Mouse (Mus musculus) liver, embryonic 15.5 days (tissue): ENCODE measurements around the gene Elmo1. TPM values are rescaled to one million over a fixed set of nuclear protein-coding genes. Genes with fewer than 3 reads are reported as not detected.

Experiments used
- ATAC-seq: fragments of 200-750 bp; cut with Nextera tagmentation; 2 replicates; pipeline ENCODE4 v1.8.0; 2017; ENCODE audit warnings: moderate number of reproducible peaks, mild to moderate bottlenecking, moderate library complexity; ENCODE audit not compliant: insufficient read depth
- H3K27ac ChIP-seq: fragments of 300-500 bp; sonication (generic); replicated peaks from 2 replicates; pipeline ENCODE4 v1.5.1; 2015; ENCODE audit warnings: mild to moderate bottlenecking, inconsistent platforms
- H3K27me3 ChIP-seq: fragments of 300-500 bp; sonication (generic); 2 replicates; pipeline ENCODE4 v1.6.1; 2015; ENCODE audit warnings: mild to moderate bottlenecking, inconsistent platforms
- H3K36me3 ChIP-seq: fragments of 300-500 bp; sonication (generic); replicated peaks from 2 replicates; pipeline ENCODE4 v1.6.1; 2015; ENCODE audit warnings: moderate library complexity, mild to moderate bottlenecking, inconsistent platforms
- H3K4me1 ChIP-seq: fragments of 300-500 bp; sonication (generic); replicated peaks from 2 replicates; pipeline ENCODE4 v1.6.1; 2015; ENCODE audit warnings: inconsistent platforms
- H3K4me2 ChIP-seq: fragments of 300-500 bp; sonication (generic); 2 replicates; pipeline ENCODE4 v1.6.1; 2015; ENCODE audit warnings: moderate library complexity, mild to moderate bottlenecking, inconsistent platforms
- H3K4me3 ChIP-seq: fragments of 300-500 bp; sonication (generic); replicated peaks from 2 replicates; pipeline ENCODE4 v1.5.1; 2015; ENCODE audit warnings: mild to moderate bottlenecking, inconsistent platforms
- H3K9ac ChIP-seq: fragments of 300-500 bp; sonication (generic); 2 replicates; pipeline ENCODE4 v1.6.1; 2015; ENCODE audit warnings: moderate library complexity, mild to moderate bottlenecking, inconsistent platforms
- H3K9me3 ChIP-seq: fragments of 300-500 bp; sonication (generic); replicated peaks from 2 replicates; pipeline ENCODE4 v1.6.1; 2016; ENCODE audit warnings: inconsistent platforms
- WGBS: fragments of 180-500 bp; shearing (Covaris S2); methylation state at CpG from one replicate; pipeline ENCODE4 v1.1.7; 2015; ENCODE audit warnings: mixed read lengths; ENCODE audit not compliant: insufficient replicate concordance; 5-methylcytosine and 5-hydroxymethylcytosine counted together
- polyA plus RNA-seq: library from polyadenylated mRNA; unstranded; fragments of >200 nt; fragmentation: Nextera tagmentation; extraction: Ambion mirVana; gene quantifications from 2 replicates; pipeline ENCODE4 v1.2.1, GENCODE M21; 2015

Elmo1 gene
- polyA plus RNA-seq, 1 experiment from 2014 or later, result 4.9 TPM

DNA sequence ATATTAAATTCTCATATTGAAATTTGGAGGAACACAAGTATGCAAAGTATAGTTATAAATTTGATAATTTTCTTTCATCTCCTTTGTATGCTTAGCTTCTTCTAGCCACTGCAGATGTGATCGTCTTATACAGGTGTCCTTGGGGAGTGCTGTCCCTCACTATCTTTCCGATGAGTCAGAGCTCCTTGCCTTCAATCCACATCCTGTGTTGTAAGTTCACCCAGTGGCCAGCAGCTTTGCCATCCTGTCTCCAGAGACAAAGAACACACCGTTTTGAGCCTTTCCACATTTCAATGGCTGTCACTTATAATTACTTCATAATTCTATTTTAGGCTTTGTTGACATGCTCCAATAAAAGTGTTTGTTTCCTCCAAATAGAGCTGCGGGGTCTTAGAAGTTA is 425.7 kb downstream of the Elmo1 start:
- Histone ChIP-seq H3K27me3 (no peaks in the 10 kb centered on the region), H3K4me1 (no peaks in the 10 kb centered on the region), H3K9me3 (no peaks in the 10 kb centered on the region), H3K4me2 (no peak overlapping the region), H3K4me3 (no peak overlapping the region), H3K9ac (no peak overlapping the region), H3K36me3 (no peaks in the 10 kb centered on the region), H3K27ac (no peak overlapping the region)
- 57% methylated on average over 4 of the region's 4 CpGs for WGBS
- no peak for ATAC-seq

DNA sequence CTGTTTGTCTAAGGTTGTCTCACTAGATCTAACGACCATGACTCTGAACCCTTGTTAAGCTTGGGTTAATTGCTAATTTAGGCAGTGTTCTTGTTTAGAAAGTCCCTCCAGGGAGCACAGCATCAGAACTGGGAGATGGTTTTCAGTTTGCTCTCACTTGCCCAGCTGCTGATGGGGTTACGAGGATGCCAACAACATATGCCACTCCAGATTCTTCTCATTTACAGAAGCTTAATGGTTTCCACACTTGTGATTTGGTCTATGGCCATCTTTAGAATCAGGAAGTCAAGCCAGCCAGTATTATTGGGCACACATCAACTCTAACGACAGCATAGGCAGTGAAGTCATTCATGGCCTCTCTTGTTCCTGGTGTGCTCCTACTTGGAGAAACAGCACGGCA is 427.3 kb downstream of the Elmo1 start:
- no peaks in the 10 kb centered on the region for H3K9me3 ChIP-seq
- WGBS, result 59% methylated on average over 4 of the region's 4 CpGs

DNA sequence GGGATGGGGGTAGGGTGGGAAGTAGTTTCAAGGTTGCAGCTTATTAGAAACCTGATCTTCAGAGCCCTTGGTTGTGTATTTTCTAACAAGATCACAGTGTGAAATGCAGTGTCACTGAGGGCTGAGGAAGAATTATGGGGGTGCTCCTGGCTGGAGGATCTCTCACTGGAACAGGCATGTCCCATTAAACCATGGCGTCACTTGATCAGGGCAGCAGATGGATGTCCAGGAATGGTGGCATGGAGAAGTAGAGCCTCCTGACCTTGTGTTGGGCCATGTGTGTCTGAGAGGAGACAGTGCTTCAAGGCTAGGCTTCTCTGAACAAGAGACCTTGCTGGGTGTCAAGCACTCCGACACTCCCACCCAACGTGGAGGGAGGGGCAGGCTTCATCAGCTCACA is 431.1 kb downstream of the Elmo1 start:
- Histone ChIP-seq H3K27ac (no peak overlapping the region), H3K4me3 (no peak overlapping the region), H3K4me1 (no peaks in the 10 kb centered on the region), H3K9ac (no peak overlapping the region), H3K4me2 (no peak overlapping the region), H3K27me3 (no peaks in the 10 kb centered on the region), H3K36me3 (no peaks in the 10 kb centered on the region), H3K9me3 (no peaks in the 10 kb centered on the region)
- 67% methylated on average over 3 of the region's 3 CpGs for WGBS
- ATAC-seq, result no peak

More for the DNA sequence above, 427.3 kb downstream of the Elmo1 start:
- Histone ChIP-seq H3K27ac (no peak overlapping the region), H3K4me2 (no peak overlapping the region), H3K36me3 (no peaks in the 10 kb centered on the region), H3K27me3 (no peaks in the 10 kb centered on the region), H3K4me3 (no peak overlapping the region), H3K4me1 (no peaks in the 10 kb centered on the region), H3K9ac (no peak overlapping the region)
- ATAC-seq, result no peak

DNA sequence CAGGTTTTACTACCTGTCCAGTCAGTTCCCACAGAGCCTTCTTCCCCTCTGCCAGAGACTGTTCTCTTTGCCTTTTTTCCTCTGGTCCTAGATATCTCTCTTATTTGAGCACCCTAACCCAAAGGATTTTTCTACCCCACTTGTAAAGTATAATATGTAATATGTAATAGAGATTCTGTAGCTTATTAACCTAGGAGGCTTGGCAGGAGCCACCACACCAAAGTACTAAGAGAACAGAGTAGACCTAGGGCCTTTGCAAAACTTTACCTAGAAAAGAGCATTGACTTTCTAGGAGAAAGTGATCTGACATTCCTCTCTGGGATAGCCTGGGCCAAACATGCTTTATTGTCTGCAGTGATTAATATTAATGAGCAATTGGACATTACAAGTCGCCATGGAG is 433.3 kb downstream of the Elmo1 start:
- H3K27ac ChIP-seq, result no peak overlapping the region
- H3K4me2 ChIP-seq, result no peak overlapping the region
- no peak overlapping the region for H3K9ac ChIP-seq
- no peaks in the 10 kb centered on the region for H3K36me3 ChIP-seq
- no peaks in the 10 kb centered on the region for H3K27me3 ChIP-seq
- 48% methylated on average over 1 of the region's 1 CpGs for WGBS
- H3K4me1 ChIP-seq, result no peaks in the 10 kb centered on the region
- H3K4me3 ChIP-seq, result no peak overlapping the region
- no peak for ATAC-seq
- no peaks in the 10 kb centered on the region for H3K9me3 ChIP-seq

DNA sequence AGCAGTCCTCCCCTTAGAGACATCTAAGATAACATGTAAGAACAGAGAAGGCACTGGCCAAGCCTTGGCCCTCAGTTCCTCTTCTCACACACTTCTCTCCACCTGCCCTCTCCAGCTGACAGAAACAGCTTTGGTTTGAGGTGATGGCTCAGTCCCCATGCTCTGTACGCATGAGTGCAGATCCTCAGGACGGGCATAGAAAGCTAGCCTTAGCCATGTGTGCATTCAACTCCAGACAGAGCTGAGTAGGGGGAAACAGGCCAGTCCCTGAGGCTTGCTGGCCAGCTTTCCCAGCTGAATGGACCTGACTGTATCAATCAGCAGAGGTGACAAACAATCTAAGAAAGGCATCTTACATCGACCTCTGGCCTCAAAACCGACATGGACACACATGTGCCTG is 435.4 kb downstream of the Elmo1 start:
- H3K9me3 ChIP-seq, result no peaks in the 10 kb centered on the region
- ATAC-seq, result no peak
- H3K27me3 ChIP-seq, result no peaks in the 10 kb centered on the region
- no peaks in the 10 kb centered on the region for H3K36me3 ChIP-seq
- 57% methylated on average over 4 of the region's 4 CpGs for WGBS
- no peak overlapping the region for H3K9ac ChIP-seq
- H3K4me2 ChIP-seq, result no peak overlapping the region
- H3K27ac ChIP-seq, result no peak overlapping the region
- no peak overlapping the region for H3K4me3 ChIP-seq
- H3K4me1 ChIP-seq, result no peaks in the 10 kb centered on the region

DNA sequence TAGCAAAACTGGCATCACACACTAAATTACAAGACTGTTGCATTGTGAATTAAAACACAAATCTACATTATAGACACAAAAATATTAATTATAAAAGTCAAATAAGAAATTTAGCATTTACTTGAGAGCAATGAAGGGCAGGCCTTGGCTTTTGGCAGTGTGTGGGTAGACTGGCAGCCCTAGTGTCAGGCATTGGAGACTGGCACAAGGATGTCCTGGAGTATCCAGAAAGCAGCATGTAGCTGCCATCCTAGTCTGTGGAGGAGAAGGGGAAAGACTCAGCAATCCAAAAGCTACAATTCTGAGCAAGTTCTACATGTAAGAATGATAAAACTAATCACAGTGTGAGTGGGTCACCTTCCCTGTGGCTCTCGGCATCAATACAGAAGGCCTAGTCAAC is 446.7 kb downstream of the Elmo1 start:
- no peaks in the 10 kb centered on the region for H3K27me3 ChIP-seq
- H3K9ac ChIP-seq, result no peak overlapping the region
- no peaks in the 10 kb centered on the region for H3K4me1 ChIP-seq
- H3K36me3 ChIP-seq, result no peaks in the 10 kb centered on the region
- no peak overlapping the region for H3K27ac ChIP-seq
- H3K4me2 ChIP-seq, result no peak overlapping the region
- no peaks in the 10 kb centered on the region for H3K9me3 ChIP-seq
- ATAC-seq, result no peak
- no peak overlapping the region for H3K4me3 ChIP-seq
- WGBS, result 69% methylated on average over 1 of the region's 1 CpGs

DNA sequence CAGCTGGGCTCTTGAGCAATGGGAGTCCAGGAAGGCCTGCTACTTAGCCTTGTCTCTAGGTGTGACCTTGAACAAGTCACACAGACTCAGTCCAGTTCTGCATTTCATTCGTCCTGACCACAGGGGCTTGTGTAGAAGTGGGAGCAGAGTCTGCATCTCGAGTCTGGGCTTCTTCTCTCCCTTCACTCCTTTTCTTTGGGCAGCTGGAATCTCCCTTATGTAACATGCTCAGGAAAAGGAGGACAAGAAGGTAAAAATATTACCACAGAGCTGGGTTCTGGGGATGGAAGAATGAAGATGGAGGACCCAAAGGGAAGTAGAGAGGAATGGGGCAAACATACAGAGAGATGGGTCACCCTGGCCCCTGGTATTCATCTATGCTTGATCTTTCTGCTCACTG is 447.1 kb downstream of the Elmo1 start:
- Histone ChIP-seq H3K4me1 (no peaks in the 10 kb centered on the region), H3K27ac (no peak overlapping the region), H3K4me2 (no peak overlapping the region), H3K36me3 (no peaks in the 10 kb centered on the region), H3K27me3 (no peaks in the 10 kb centered on the region), H3K4me3 (no peak overlapping the region), H3K9ac (no peak overlapping the region), H3K9me3 (no peaks in the 10 kb centered on the region)
- ATAC-seq, result no peak
- WGBS, result 47% methylated on average over 2 of the region's 2 CpGs

DNA sequence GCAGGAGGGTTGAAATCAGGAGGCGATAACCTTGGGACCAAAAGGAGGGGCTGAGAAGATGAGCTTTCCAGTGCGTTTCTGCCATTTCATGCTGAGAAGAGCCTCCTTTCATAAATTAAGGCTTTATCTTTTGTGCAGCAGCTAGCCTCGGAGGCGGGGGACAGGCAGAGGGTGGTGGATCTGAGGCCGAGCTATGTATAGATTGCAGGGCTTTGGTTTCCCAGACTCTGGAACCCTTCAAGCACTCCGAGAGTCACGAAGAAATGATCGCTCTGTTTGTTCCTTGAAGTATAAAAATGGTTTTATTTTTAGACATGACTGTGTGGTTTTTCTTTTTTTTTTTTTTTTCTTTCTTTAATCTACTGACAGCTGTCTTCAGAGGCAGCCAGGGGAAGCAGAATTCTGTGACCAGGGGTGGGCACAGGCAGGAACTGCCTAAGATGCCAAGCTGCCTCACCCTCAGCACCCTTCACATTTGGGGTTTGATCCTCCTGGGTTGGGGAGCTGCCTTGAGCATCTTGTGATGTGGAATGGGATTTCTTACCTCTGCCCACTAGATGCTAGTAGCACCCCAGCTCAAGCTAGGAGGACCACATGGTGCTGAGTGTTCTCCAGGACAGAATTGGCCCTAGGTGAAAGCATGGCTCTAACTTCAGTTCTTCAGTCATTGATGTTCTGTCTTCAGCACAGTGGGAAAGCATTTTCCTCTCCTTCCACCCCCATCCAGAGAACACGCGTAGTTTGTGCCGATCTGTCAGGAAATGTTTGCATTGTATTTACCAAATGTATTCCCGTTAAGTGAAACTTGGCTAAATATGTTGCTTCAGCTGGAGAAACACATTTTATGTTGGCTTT is 448.0 kb downstream of the Elmo1 start:
- no peaks in the 10 kb centered on the region for H3K27me3 ChIP-seq
- H3K4me1 ChIP-seq, result no peaks in the 10 kb centered on the region
- no peaks in the 10 kb centered on the region for H3K36me3 ChIP-seq
- no peak overlapping the region for H3K4me2 ChIP-seq
- ATAC-seq, result no peak
- no peaks in the 10 kb centered on the region for H3K9me3 ChIP-seq
- WGBS, result 57% methylated on average over 12 of the region's 12 CpGs
- H3K4me3 ChIP-seq, result no peak overlapping the region
- H3K27ac ChIP-seq, result no peak overlapping the region
- H3K9ac ChIP-seq, result no peak overlapping the region

DNA sequence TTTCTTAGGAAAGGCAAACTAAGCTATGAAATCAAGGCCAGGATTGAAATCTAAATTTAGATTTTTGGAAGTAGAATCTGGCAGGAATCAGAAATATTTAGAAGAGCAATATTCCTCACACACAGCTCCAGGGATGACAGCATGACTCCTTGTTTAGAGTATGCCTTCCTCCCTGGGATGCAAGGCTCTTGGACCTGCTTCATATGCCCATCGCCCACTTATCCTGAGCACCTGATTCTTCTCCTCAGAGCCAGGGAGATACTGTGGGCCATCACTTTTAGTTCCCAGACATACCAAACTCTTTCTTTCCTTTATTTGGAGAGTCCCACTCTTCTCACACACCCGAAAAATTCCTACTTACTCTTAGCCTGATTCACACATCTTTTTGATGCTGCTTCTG is 449.2 kb downstream of the Elmo1 start:
- H3K27ac ChIP-seq, result no peak overlapping the region
- no peaks in the 10 kb centered on the region for H3K36me3 ChIP-seq
- no peak for ATAC-seq
- no peaks in the 10 kb centered on the region for H3K27me3 ChIP-seq
- no peak overlapping the region for H3K4me3 ChIP-seq
- no peaks in the 10 kb centered on the region for H3K4me1 ChIP-seq
- 50% methylated on average over 2 of the region's 2 CpGs for WGBS
- no peaks in the 10 kb centered on the region for H3K9me3 ChIP-seq
- H3K9ac ChIP-seq, result no peak overlapping the region
- no peak overlapping the region for H3K4me2 ChIP-seq

DNA sequence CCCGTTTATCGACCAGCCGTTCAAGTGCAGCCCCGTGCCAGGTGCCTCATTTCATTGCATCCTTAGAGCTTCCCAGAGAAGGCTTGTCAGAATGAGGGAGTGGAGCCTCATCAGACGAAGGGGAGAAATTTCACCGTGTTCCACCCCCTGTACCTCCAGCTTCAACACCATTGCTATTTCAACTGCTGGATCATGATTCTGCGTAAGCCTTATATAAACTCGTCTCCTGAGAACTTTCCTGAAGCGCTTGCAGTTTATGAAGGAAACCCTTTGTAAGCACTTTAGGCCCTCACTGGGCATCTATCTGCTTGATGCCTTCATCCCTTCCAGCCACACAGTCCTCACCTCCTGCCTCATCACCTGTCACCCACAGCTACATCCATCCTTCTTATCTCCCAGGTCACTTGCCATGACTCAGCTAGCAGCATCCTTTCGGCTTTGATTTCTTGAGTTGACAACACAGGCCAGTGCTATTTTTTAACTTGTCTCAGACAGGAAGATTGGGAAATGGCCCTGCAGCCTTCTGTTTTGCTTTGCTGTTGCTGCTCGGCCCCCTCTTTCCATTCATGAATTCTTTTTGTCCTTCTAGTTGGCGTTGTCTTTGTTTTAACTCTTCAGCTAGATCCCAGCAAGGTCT is 456.3 kb downstream of the Elmo1 start:
- no peak overlapping the region for H3K4me2 ChIP-seq
- no peaks in the 10 kb centered on the region for H3K9me3 ChIP-seq
- WGBS, result 71% methylated on average over 12 of the region's 12 CpGs
- no peak overlapping the region for H3K9ac ChIP-seq
- H3K36me3 ChIP-seq, result no peaks in the 10 kb centered on the region
- ATAC-seq, result no peak
- no peak overlapping the region for H3K4me3 ChIP-seq
- H3K27ac ChIP-seq, result no peak overlapping the region
- no peaks in the 10 kb centered on the region for H3K4me1 ChIP-seq
- no peaks in the 10 kb centered on the region for H3K27me3 ChIP-seq

DNA sequence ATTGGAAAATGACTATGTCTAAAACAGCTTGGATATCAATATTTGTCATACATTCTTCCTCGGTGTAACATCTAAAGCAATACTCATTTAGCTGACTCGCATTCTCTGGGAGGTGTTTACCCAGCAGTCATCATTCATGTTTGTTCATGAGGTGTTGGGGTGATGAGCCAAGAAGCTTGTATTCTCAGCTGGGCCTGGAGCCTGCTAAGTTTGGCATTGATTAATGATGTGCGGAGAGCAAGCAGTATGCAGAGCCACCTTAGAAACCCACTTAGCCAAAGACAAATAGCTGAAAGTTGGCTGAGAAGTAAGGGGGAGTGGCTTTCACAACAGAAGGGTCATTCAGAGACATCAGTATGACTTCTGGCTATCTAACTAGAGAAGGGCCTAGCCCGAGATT is 459.6 kb downstream of the Elmo1 start:
- Histone ChIP-seq H3K9me3 (no peaks in the 10 kb centered on the region), H3K36me3 (no peaks in the 10 kb centered on the region), H3K4me3 (no peak overlapping the region), H3K4me1 (no peaks in the 10 kb centered on the region), H3K27ac (no peak overlapping the region), H3K9ac (no peak overlapping the region), H3K27me3 (no peaks in the 10 kb centered on the region), H3K4me2 (no peak overlapping the region)
- ATAC-seq, result no peak
- WGBS, result 62% methylated on average over 4 of the region's 4 CpGs
